12 mouse cellular contexts compared by ENCODE assay signal in genomic region chr1:153585752-153586151, GRCm38 (mm10). TPM values are rescaled to one million over a fixed set of nuclear protein-coding genes. Genes with fewer than 3 reads are reported as not detected.
DNase-seq lines count a peak whose midpoint lies in the region; ATAC-seq and TF ChIP-seq lines count a peak whose summit lies in the region.
"Had no signal": no experiment of that assay in that cellular context is flagged by ENCODE, and none has a peak within 500 bp of the region (broad histone marks: within the 10 kb centered on the region; RNA-seq: fewer than 3 reads in every experiment).

No protein-coding gene starts in this region.

- H3K9ac ChIP-seq in heart, embryonic 13.5 days: no peak overlapping the region
- H3K9ac ChIP-seq: embryonic facial prominence, embryonic 13.5 days; limb, embryonic 12.5 days had no signal

- peak; percentile 54 for ATAC-seq in Patski
- no peak for ATAC-seq in heart, embryonic 13.5 days (ENCODE audit: extremely low read depth, insufficient number of reproducible peaks, low FRiP score, low TSS enrichment)

- 39% methylated on average over 2 of the region's 2 CpGs for WGBS in heart, embryonic 13.5 days

- no peaks in the 10 kb centered on the region for H3K27me3 ChIP-seq in Patski
- no peaks in the 10 kb centered on the region for H3K27me3 ChIP-seq in heart, embryonic 13.5 days (replicated peaks)
- H3K27me3 ChIP-seq: embryonic facial prominence, embryonic 13.5 days; limb, embryonic 12.5 days; megakaryocyte, embryonic 14.5 days had no signal

- no peaks in the 10 kb centered on the region for H3K9me3 ChIP-seq in heart, embryonic 13.5 days
- H3K9me3 ChIP-seq: embryonic facial prominence, embryonic 13.5 days; limb, embryonic 12.5 days had no signal

- CTCF ChIA-PET in Patski (lab: Charles Lee): interaction anchor here (1.6 kb wide), 1 partner anchor 80 kb away, joined by 4 read pairs; no protein-coding TSS in a partner anchor

- no peaks in the 10 kb centered on the region for H3K36me3 ChIP-seq in heart, embryonic 13.5 days
- H3K36me3 ChIP-seq: embryonic facial prominence, embryonic 13.5 days; limb, embryonic 12.5 days had no signal

- peaks cover 37% of the 10 kb centered on the region for H3K4me1 ChIP-seq in heart, embryonic 13.5 days
- H3K4me1 ChIP-seq: embryonic facial prominence, embryonic 13.5 days; limb, embryonic 12.5 days; megakaryocyte, embryonic 14.5 days had no signal

- no peak overlapping the region for H3K4me2 ChIP-seq in heart, embryonic 13.5 days
- H3K4me2 ChIP-seq: embryonic facial prominence, embryonic 13.5 days; limb, embryonic 12.5 days had no signal

- in situ Hi-C loops in Patski (cut with MboI; ENCODE audit: low pct_unique_long_range_greater_than_20kb): no loop called here

- no peak for TF ChIP-seq CTCF in Patski (IDR thresholded peaks at IDR 0.05)

- intact Hi-C loops in heart, postnatal 36 days (cut with DNase I): no loop called here

- H3K27ac ChIP-seq in heart, embryonic 13.5 days (replicated peaks): peak overlapping the region; percentile 76
- H3K27ac ChIP-seq: embryonic facial prominence, embryonic 13.5 days had no signal

- peak; percentile 86 for DNase-seq in heart, adult 11 months
- no peak for DNase-seq in heart, postnatal 36 days
- DNase-seq in Patski (ENCODE audit: low read depth, low spot score): no peak
- peak; percentile 55 for DNase-seq in lung, postnatal 36 days
- DNase-seq in c-Kit-positive CD71-positive TER-119-positive erythroid progenitor cells, embryonic 14.5 days (ENCODE audit: low spot score): no peak
- DNase-seq in right cerebral cortex, postnatal 14 days: no peak
- no peak for DNase-seq in layer of hippocampus, postnatal 14 days (ENCODE audit: low spot score in 2 of 2)
- DNase-seq: cerebellum, adult 11 months had no signal

- H3K4me3 ChIP-seq in heart, embryonic 13.5 days: no peak overlapping the region
- H3K4me3 ChIP-seq: embryonic facial prominence, embryonic 13.5 days; limb, embryonic 12.5 days; megakaryocyte, embryonic 14.5 days had no signal

- POLR2A ChIA-PET in Patski (lab: Charles Lee): interaction anchor here (0.7 kb wide), 2 partner anchors 164 to 1507 kb away, joined by 3 read pairs; no protein-coding TSS in a partner anchor

RNA-seq across cellular contexts. Expression of gene Npl, which starts 35.9 kb away (rescaled TPM):
- 1 to 10 TPM; 1.6 to 1.7 TPM for total RNA-seq in heart, postnatal 36 days (2021)
- polyA plus RNA-seq in Patski (2021): 4.3 TPM
- polyA plus RNA-seq in heart, embryonic 13.5 days (2015; fragmentation: Nextera tagmentation; extraction: Ambion mirVana): 5.9 and 6.8 TPM in 2 replicates
- total RNA-seq in layer of hippocampus, postnatal 14 days (2021): 1 to 10 TPM; 6.0 to 6.4 TPM

Comparison
In these comparisons a context has a peak if more than half of its experiments do, and no peak if none do; other contexts are left out.
1. DNase-seq: peak in heart, adult 11 months (single experiment) and lung, postnatal 36 days (single experiment); none in heart, postnatal 36 days (0 of 2), Patski (single experiment), c-Kit-positive CD71-positive TER-119-positive erythroid progenitor cells, embryonic 14.5 days (single experiment), right cerebral cortex, postnatal 14 days (single experiment) and layer of hippocampus, postnatal 14 days (0 of 2).